Comparison of ENCODE assay signal across 11 mouse cellular contexts in genomic region chr6:55357636-55358031, GRCm38 (mm10). TPM values are rescaled to one million over a fixed set of nuclear protein-coding genes. Genes with fewer than 3 reads are reported as not detected.
DNase-seq lines count a peak whose midpoint lies in the region; ATAC-seq lines count a peak whose summit lies in the region.
"Had no signal": no experiment of that assay in that cellular context is flagged by ENCODE, and none has a peak within 500 bp of the region (broad histone marks: within the 10 kb centered on the region; RNA-seq: fewer than 3 reads in every experiment).

No protein-coding gene starts in this region.

- intact Hi-C loops in gastrocnemius, postnatal 14 days (cut with DNase I; ENCODE audit: low total_unique reads), result no loop called here

- ATAC-seq in megakaryocyte-erythroid progenitor cell, adult 5-6 weeks (replicated peaks; ENCODE audit: low FRiP score, low TSS enrichment, poor library complexity, severe bottlenecking), result no peak
- ATAC-seq: hindbrain, embryonic 16.5 days had no signal

- peak; percentile 14 for DNase-seq in gastrocnemius, postnatal 10 days
- no peak for DNase-seq in gastrocnemius, postnatal 14 days
- DNase-seq in spleen, postnatal 4 days (ENCODE audit: low spot score in 2 of 2), result peak; percentile 65 to 84
- DNase-seq in spleen, adult 12 weeks (ENCODE audit: low spot score), result no peak
- DNase-seq in kidney, postnatal 25 days, result peak; percentile 87 to 91
- DNase-seq in yolk sac, embryonic 10.5 days (ENCODE audit: low spot score), result peak; percentile 76
- no peak for DNase-seq in cerebellum, postnatal 14 days
- DNase-seq: gastrocnemius, postnatal 25 days had no signal

RNA-seq across cellular contexts. Expression of gene Ghrhr, which starts 18.5 kb away (rescaled TPM):
- not detected for total RNA-seq in gastrocnemius, postnatal 10 days (2021)
- not detected for total RNA-seq in gastrocnemius, postnatal 14 days (2021)
- total RNA-seq in megakaryocyte-erythroid progenitor cell, adult 5-6 weeks (2014; fragmentation: Nextera tagmentation), result not detected in 2 replicates
- total RNA-seq in megakaryocyte-erythroid progenitor cell, adult 5-6 weeks (2017), result not detected in 2 replicates
- total RNA-seq: common myeloid progenitor, adult 5-6 weeks; gastrocnemius, postnatal 25 days had no signal

RNA-seq across cellular contexts. Expression of gene Aqp1, which starts 21.4 kb away (rescaled TPM):
- 100 to 1,000 TPM; 127 to 167 TPM for total RNA-seq in gastrocnemius, postnatal 10 days (2021)
- total RNA-seq in gastrocnemius, postnatal 14 days (2021), result 100 to 1,000 TPM; 175 to 307 TPM
- 441 and 451 TPM in 2 replicates for total RNA-seq in megakaryocyte-erythroid progenitor cell, adult 5-6 weeks (2014; fragmentation: Nextera tagmentation)
- 409 and 437 TPM in 2 replicates for total RNA-seq in megakaryocyte-erythroid progenitor cell, adult 5-6 weeks (2017)

Comparison
In these comparisons a context has a peak if more than half of its experiments do, and no peak if none do; other contexts are left out.
1. DNase-seq: peak in gastrocnemius, postnatal 10 days (single experiment), spleen, postnatal 4 days (2 of 2), kidney, postnatal 25 days (2 of 2) and yolk sac, embryonic 10.5 days (single experiment); none in gastrocnemius, postnatal 14 days (single experiment), spleen, adult 12 weeks (single experiment) and cerebellum, postnatal 14 days (0 of 2).